Mouse (Mus musculus) large intestine, adult 2 months (tissue): ENCODE results near the gene Krt71. TPM values are rescaled to one million over a fixed set of nuclear protein-coding genes. Genes with fewer than 3 reads are reported as not detected.
"Not testable (repeated sequence)": the region's sequence is repeated elsewhere in the genome, so short reads cannot be mapped to it uniquely, and the experiment has no call there.

ENCODE experiments used
- DNase-seq: peaks from one replicate; pipeline ENCODE4 v3.0.0-alpha.2; 2012; ENCODE audit warnings: low read depth, low spot score
- WGBS: fragments of 180-500 bp; shearing (Covaris S2); methylation state at CpG from one replicate; pipeline ENCODE4 v1.1.7; 2018; 5-methylcytosine and 5-hydroxymethylcytosine counted together
- polyA plus RNA-seq: library from polyadenylated mRNA; depleted of rRNA; stranded (reverse); fragments of >200 nt; gene quantifications from 2 replicates; pipeline ENCODE4 v1.2.3, GENCODE M21; 2012; rRNA removed

The Krt71 gene
- polyA plus RNA-seq, 1 experiment = not detected

DNA sequence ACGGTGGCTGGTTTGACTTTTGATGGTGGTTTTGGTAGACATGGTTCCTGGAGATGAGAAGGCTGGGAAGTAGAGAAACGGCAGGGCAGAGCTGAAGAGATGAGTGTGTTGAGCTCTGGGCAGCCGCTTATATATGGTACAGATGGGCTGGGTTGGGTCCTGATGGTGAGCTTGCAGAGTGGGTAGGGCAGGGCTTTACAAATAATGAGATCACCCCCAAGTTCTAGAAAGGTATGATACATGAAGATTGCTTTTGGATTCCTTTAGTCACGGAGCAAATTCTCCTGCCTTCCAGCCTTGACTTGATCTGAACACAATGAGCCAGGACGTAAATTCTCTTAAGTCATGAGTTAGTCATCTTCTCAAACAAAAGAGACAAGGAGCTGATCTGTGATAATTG, 48.7 kb downstream of the Krt71 start, which contains the start of gene Krt6a:
TSS of gene Krt6a (minus strand) at position 101 of the 400 bp plus-strand sequence.
- WGBS = 51% methylated on average over 5 of the region's 5 CpGs
- no peak for DNase-seq

DNA sequence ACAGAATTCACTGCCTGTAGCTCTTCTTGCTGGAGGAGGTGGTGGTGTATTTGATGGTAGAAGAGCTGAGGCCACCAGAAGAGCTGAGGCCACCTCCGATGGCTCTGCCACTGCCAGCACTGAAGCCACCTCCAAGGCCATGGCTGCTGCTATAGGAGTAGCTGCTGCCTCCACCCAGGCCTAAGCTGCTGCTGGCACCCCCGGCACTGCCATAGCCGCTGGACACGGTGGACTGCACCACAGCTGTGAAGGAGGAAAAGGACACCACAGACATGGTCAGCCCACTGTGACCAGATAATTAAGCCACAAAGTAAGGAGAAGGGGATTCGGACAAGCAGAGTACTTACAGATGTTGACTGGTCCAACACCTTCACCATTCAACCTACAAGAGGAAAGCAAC, 52.4 kb downstream of the Krt71 start:
- 96% methylated on average over 5 of the region's 5 CpGs for WGBS
- not testable (repeated sequence) for DNase-seq

DNA sequence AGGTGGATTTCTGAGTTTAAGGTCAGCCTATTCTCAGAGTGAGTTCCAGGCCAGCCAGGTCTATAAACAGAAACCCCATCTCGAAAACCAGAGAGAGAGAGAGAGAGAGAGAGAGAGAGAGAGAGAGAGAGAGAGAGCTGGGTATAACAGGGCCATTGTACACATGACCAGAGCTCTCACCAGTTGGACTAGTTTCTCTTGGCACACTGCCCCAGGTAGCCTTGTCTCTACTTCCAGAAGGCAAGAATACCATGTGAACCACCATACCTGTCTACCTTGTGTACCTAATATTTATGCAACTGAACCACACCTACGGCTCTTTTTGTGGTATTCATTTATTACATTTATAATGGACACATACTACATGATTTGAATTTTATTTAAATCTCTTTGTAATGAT, 54.7 kb downstream of the Krt71 start:
- 37% methylated on average over 2 of the region's 2 CpGs for WGBS
- DNase-seq = no peak

Other genes with a start within 250 kb of the Krt71 start
- not detected in 2 replicates for gene Gm49425, start 225.8 kb downstream of the Krt71 start, polyA plus RNA-seq
- gene Krt84, start 210.3 kb downstream of the Krt71 start, polyA plus RNA-seq = 0.32 and 1.5 TPM in 2 replicates
- gene Krt82, start 192.4 kb downstream of the Krt71 start, polyA plus RNA-seq = not detected in 2 replicates
- 0.04 TPM in 1 of 2 replicates, not detected in the other for gene Krt90, start 180.2 kb downstream of the Krt71 start, polyA plus RNA-seq
- not detected in 2 replicates for gene Krt75, start 169.2 kb downstream of the Krt71 start, polyA plus RNA-seq
- gene Gm5414, start 114.9 kb downstream of the Krt71 start, polyA plus RNA-seq = not detected in 2 replicates
- gene Gm5478, start 95.7 kb downstream of the Krt71 start, polyA plus RNA-seq = not detected in 2 replicates
- gene Krt6b, start 62.8 kb downstream of the Krt71 start, polyA plus RNA-seq = not detected in 2 replicates
- 0.04 TPM in 1 of 2 replicates, not detected in the other for gene Krt6a, start 48.8 kb downstream of the Krt71 start, polyA plus RNA-seq
- 0.07 and 0.14 TPM in 2 replicates for gene Krt5, start 30.2 kb downstream of the Krt71 start, polyA plus RNA-seq
- gene Krt72, start 43.4 kb upstream of the Krt71 start, polyA plus RNA-seq = not detected in 2 replicates
- gene Krt73, start 59.2 kb upstream of the Krt71 start, polyA plus RNA-seq = not detected in 2 replicates
- gene Krt2, start 75.1 kb upstream of the Krt71 start, polyA plus RNA-seq = not detected in 2 replicates
- 0.04 and 0.17 TPM in 2 replicates for gene Krt1, start 107.7 kb upstream of the Krt71 start, polyA plus RNA-seq
- not detected in 2 replicates for gene Krt77, start 126.6 kb upstream of the Krt71 start, polyA plus RNA-seq
- gene Krt76, start 149.8 kb upstream of the Krt71 start, polyA plus RNA-seq = 0.02 TPM in 1 of 2 replicates, not detected in the other
- 0.11 and 0.21 TPM in 2 replicates for gene Krt4, start 181.6 kb upstream of the Krt71 start, polyA plus RNA-seq
- 0.21 and 0.43 TPM in 2 replicates for gene Krt79, start 197.2 kb upstream of the Krt71 start, polyA plus RNA-seq
- gene Krt78, start 211.2 kb upstream of the Krt71 start, polyA plus RNA-seq = 0.16 and 0.19 TPM in 2 replicates